Mouse (Mus musculus) lung, embryonic 16.5 days (tissue): ENCODE measurements around the gene Iqcc. TPM values are rescaled to one million over a fixed set of nuclear protein-coding genes. Genes with fewer than 3 reads are reported as not detected.

Experiments used
- ATAC-seq: fragments of 200-750 bp; cut with Nextera tagmentation; 2 replicates; pipeline ENCODE4 v1.8.0; 2017; ENCODE audit warnings: low read depth, mild to moderate bottlenecking, moderate library complexity
- H3K27ac ChIP-seq: fragments of 300-500 bp; sonication (generic); 2 replicates; pipeline ENCODE4 v1.5.1; 2014; ENCODE audit warnings: mild to moderate bottlenecking, control low read depth, low read length
- H3K27me3 ChIP-seq: fragments of 300-500 bp; sonication (generic); 2 replicates; pipeline ENCODE4 v1.6.1; 2014; ENCODE audit warnings: low read depth, low read length, mixed read lengths; ENCODE audit not compliant: control insufficient read depth, insufficient read depth
- H3K36me3 ChIP-seq: fragments of 300-500 bp; sonication (generic); 2 replicates; pipeline ENCODE4 v1.6.1; 2014; ENCODE audit warnings: low read length; ENCODE audit not compliant: control insufficient read depth, insufficient read depth
- H3K4me1 ChIP-seq: fragments of 300-500 bp; sonication (generic); replicated peaks from 2 replicates; pipeline ENCODE4 v1.6.1; 2014; ENCODE audit warnings: low read length, mixed read lengths; ENCODE audit not compliant: control insufficient read depth, insufficient read depth
- H3K4me2 ChIP-seq: fragments of 300-500 bp; sonication (generic); 2 replicates; pipeline ENCODE4 v1.6.1; 2014; ENCODE audit warnings: low read depth, low read length, control low read depth
- H3K4me3 ChIP-seq: fragments of 300-500 bp; sonication (generic); 2 replicates; pipeline ENCODE4 v1.5.1; 2014; ENCODE audit warnings: mild to moderate bottlenecking, low read length, control low read depth
- H3K9ac ChIP-seq: fragments of 300-500 bp; sonication (generic); 2 replicates; pipeline ENCODE4 v1.6.1; 2014; ENCODE audit warnings: low read length, control low read depth
- H3K9me3 ChIP-seq: fragments of 300-500 bp; sonication (generic); 2 replicates; pipeline ENCODE4 v1.6.1; 2016; ENCODE audit warnings: low read length; ENCODE audit not compliant: control insufficient read depth
- WGBS: fragments of 180-500 bp; shearing (Covaris S2); extraction: QIAGEN DNeasy Blood & Tissue Kit; methylation state at CpG from one replicate; pipeline ENCODE4 v1.1.7; 2014; 5-methylcytosine and 5-hydroxymethylcytosine counted together
- polyA plus RNA-seq: library from polyadenylated mRNA; unstranded; fragments of >200 nt; fragmentation: Nextera tagmentation; extraction: Ambion mirVana; gene quantifications from 2 replicates; pipeline ENCODE4 v1.2.1, GENCODE M21; 2015

Iqcc gene
- 29.3 and 29.7 TPM in 2 replicates for polyA plus RNA-seq

GRCm38 (mm10) chr4:129618786-129619691 lies at the start of gene Iqcc:
Iqcc (minus strand) TSS chr4:129619099.
- peak; percentile 92 for ATAC-seq
- peaks cover 6% of the 10 kb centered on the region; the same call in 1 of the 2 replicates for H3K36me3 ChIP-seq
- no peaks in the 10 kb centered on the region for H3K9me3 ChIP-seq
- 3% methylated on average over 43 of the region's 44 CpGs for WGBS
- peak within 1 kb of the TSS; percentile 77 for H3K27ac ChIP-seq
- H3K27me3 ChIP-seq: no peaks in the 10 kb centered on the region
- H3K4me1 ChIP-seq: peaks cover 19% of the 10 kb centered on the region
- peak within 1 kb of the TSS; percentile 66 for H3K4me2 ChIP-seq
- peak within 1 kb of the TSS; percentile 69 for H3K4me3 ChIP-seq
- H3K9ac ChIP-seq: peak within 1 kb of the TSS; percentile 84

GRCm38 (mm10) chr4:129662255-129662813 lies 43.4 kb upstream of the Iqcc start:
- no peaks in the 10 kb centered on the region for H3K9me3 ChIP-seq
- WGBS: 71% methylated on average over 3 of the region's 3 CpGs
- no peak overlapping the region for H3K4me3 ChIP-seq
- no peaks in the 10 kb centered on the region for H3K4me1 ChIP-seq
- ATAC-seq: no peak
- no peak overlapping the region for H3K27ac ChIP-seq
- peaks cover 14% of the 10 kb centered on the region for H3K36me3 ChIP-seq
- no peak overlapping the region for H3K4me2 ChIP-seq
- no peaks in the 10 kb centered on the region for H3K27me3 ChIP-seq
- no peak overlapping the region for H3K9ac ChIP-seq

- WGBS: 90% methylated on average over 3 of the region's 3 CpGs
- H3K27me3 ChIP-seq: no peaks in the 10 kb centered on the region
- H3K4me3 ChIP-seq: no peak overlapping the region
- no peak overlapping the region for H3K27ac ChIP-seq
- H3K4me1 ChIP-seq: no peaks in the 10 kb centered on the region
- peaks cover 19% of the 10 kb centered on the region for H3K36me3 ChIP-seq
- H3K9me3 ChIP-seq: no peaks in the 10 kb centered on the region
- no peak overlapping the region for H3K4me2 ChIP-seq
- H3K9ac ChIP-seq: no peak overlapping the region
- no peak for ATAC-seq
Measured at GRCm38 (mm10) chr4:129661584-129661983, 42.7 kb upstream of the Iqcc start.

- Histone ChIP-seq H3K4me1 (no peaks in the 10 kb centered on the region), H3K4me3 (no peak overlapping the region), H3K9ac (no peak overlapping the region), H3K27ac (no peak overlapping the region), H3K36me3 (peaks cover 55% of the 10 kb centered on the region), H3K27me3 (no peaks in the 10 kb centered on the region), H3K4me2 (no peak overlapping the region), H3K9me3 (no peaks in the 10 kb centered on the region)
- WGBS: 90% methylated on average over 14 of the region's 14 CpGs
- no peak for ATAC-seq
Measured at GRCm38 (mm10) chr4:129654770-129655169, 35.9 kb upstream of the Iqcc start.

- 92% methylated on average over 8 of the region's 8 CpGs for WGBS
- no peaks in the 10 kb centered on the region for H3K27me3 ChIP-seq
- H3K27ac ChIP-seq: no peak overlapping the region
- no peak overlapping the region for H3K9ac ChIP-seq
- no peak overlapping the region for H3K4me2 ChIP-seq
- no peak overlapping the region for H3K4me3 ChIP-seq
- no peaks in the 10 kb centered on the region for H3K4me1 ChIP-seq
- no peaks in the 10 kb centered on the region for H3K9me3 ChIP-seq
- ATAC-seq: no peak
- H3K36me3 ChIP-seq: peaks cover 52% of the 10 kb centered on the region
Measured at GRCm38 (mm10) chr4:129650359-129650758, 31.5 kb upstream of the Iqcc start.

- Histone ChIP-seq H3K9me3 (no peaks in the 10 kb centered on the region), H3K9ac (no peak overlapping the region), H3K27ac (no peak overlapping the region), H3K36me3 (peaks cover 39% of the 10 kb centered on the region), H3K27me3 (no peaks in the 10 kb centered on the region), H3K4me3 (no peak overlapping the region), H3K4me2 (no peak overlapping the region), H3K4me1 (no peaks in the 10 kb centered on the region)
- 82% methylated on average over 1 of the region's 1 CpGs for WGBS
- no peak for ATAC-seq
Measured at GRCm38 (mm10) chr4:129648656-129649055, 29.8 kb upstream of the Iqcc start.

GRCm38 (mm10) chr4:129645204-129645603 lies 26.3 kb upstream of the Iqcc start:
- 86% methylated on average over 6 of the region's 6 CpGs for WGBS
- no peaks in the 10 kb centered on the region for H3K27me3 ChIP-seq
- no peaks in the 10 kb centered on the region for H3K9me3 ChIP-seq
- H3K27ac ChIP-seq: no peak overlapping the region
- no peak overlapping the region for H3K4me3 ChIP-seq
- no peak for ATAC-seq
- H3K36me3 ChIP-seq: peaks cover 18% of the 10 kb centered on the region
- H3K4me2 ChIP-seq: no peak overlapping the region
- peaks cover 2% of the 10 kb centered on the region for H3K4me1 ChIP-seq
- H3K9ac ChIP-seq: no peak overlapping the region

GRCm38 (mm10) chr4:129641756-129642155 lies 22.9 kb upstream of the Iqcc start:
- H3K36me3 ChIP-seq: peaks cover 17% of the 10 kb centered on the region
- peak overlapping the region; percentile 32; the same call in 1 of the 2 replicates for H3K9ac ChIP-seq
- 37% methylated on average over 5 of the region's 5 CpGs for WGBS
- H3K27me3 ChIP-seq: no peaks in the 10 kb centered on the region
- H3K4me2 ChIP-seq: peak overlapping the region; percentile 39
- no peak overlapping the region for H3K4me3 ChIP-seq
- H3K27ac ChIP-seq: peak overlapping the region; percentile 55
- H3K9me3 ChIP-seq: no peaks in the 10 kb centered on the region
- peaks cover 17% of the 10 kb centered on the region for H3K4me1 ChIP-seq
- ATAC-seq: no peak

GRCm38 (mm10) chr4:129640638-129641467 lies 22.0 kb upstream of the Iqcc start, which contains the start of gene Txlna:
Txlna (minus strand) TSS chr4:129641065.
- ATAC-seq: peak; percentile 95
- Histone ChIP-seq H3K9me3 (no peaks in the 10 kb centered on the region), H3K9ac (peak within 1 kb of the TSS; percentile 84), H3K4me3 (peak within 1 kb of the TSS; percentile 72), H3K4me2 (peak within 1 kb of the TSS; percentile 77), H3K27ac (peak within 1 kb of the TSS; percentile 98), H3K36me3 (peaks cover 25% of the 10 kb centered on the region), H3K4me1 (peaks cover 17% of the 10 kb centered on the region), H3K27me3 (no peaks in the 10 kb centered on the region)
- under 1% methylated on average over 60 of the region's 60 CpGs for WGBS
